Mouse (Mus musculus): ENCODE measurements around the gene Lrp1.

Lrp1 gene

GRCm38 (mm10) chr10:127615591-127615990, 5.4 kb downstream of the Lrp1 start:
- no peak for DNase-seq (ENCODE audit: low read depth, low spot score)

- no peak for DNase-seq (ENCODE audit: low read depth, low spot score)
Observed at GRCm38 (mm10) chr10:127615034-127615374, 5.9 kb downstream of the Lrp1 start.

- no peak for DNase-seq (ENCODE audit: low read depth, low spot score)
Observed at GRCm38 (mm10) chr10:127614236-127615033, 6.5 kb downstream of the Lrp1 start.

- DNase-seq (ENCODE audit: low read depth, low spot score) = no peak
Observed at GRCm38 (mm10) chr10:127612079-127612775, 8.7 kb downstream of the Lrp1 start.

GRCm38 (mm10) chr10:127610066-127610415, 10.9 kb downstream of the Lrp1 start:
- no peak for DNase-seq (ENCODE audit: low read depth, low spot score)

GRCm38 (mm10) chr10:127609415-127610065, 11.4 kb downstream of the Lrp1 start:
- no peak for DNase-seq (ENCODE audit: low read depth, low spot score)

- no peak for DNase-seq (ENCODE audit: low read depth, low spot score)
Observed at GRCm38 (mm10) chr10:127607059-127607458, 13.9 kb downstream of the Lrp1 start.

GRCm38 (mm10) chr10:127605756-127606155, 15.2 kb downstream of the Lrp1 start:
- no peak for DNase-seq (ENCODE audit: low read depth, low spot score)

- DNase-seq (ENCODE audit: low read depth, low spot score) = no peak
Observed at GRCm38 (mm10) chr10:127605251-127605547, 15.7 kb downstream of the Lrp1 start.

- no peak for DNase-seq (ENCODE audit: low read depth, low spot score)
Observed at GRCm38 (mm10) chr10:127604465-127605250, 16.3 kb downstream of the Lrp1 start.

- DNase-seq (ENCODE audit: low read depth, low spot score) = no peak
Observed at GRCm38 (mm10) chr10:127603437-127604371, 17.2 kb downstream of the Lrp1 start.

GRCm38 (mm10) chr10:127602194-127602593, 18.8 kb downstream of the Lrp1 start:
- DNase-seq (ENCODE audit: low read depth, low spot score) = no peak

- DNase-seq (ENCODE audit: low read depth, low spot score) = no peak
Observed at GRCm38 (mm10) chr10:127599779-127600541, 21.0 kb downstream of the Lrp1 start.

- DNase-seq (ENCODE audit: low read depth, low spot score) = no peak
Observed at GRCm38 (mm10) chr10:127599252-127599651, 21.7 kb downstream of the Lrp1 start.

GRCm38 (mm10) chr10:127598607-127599006, 22.3 kb downstream of the Lrp1 start:
- DNase-seq (ENCODE audit: low read depth, low spot score) = no peak

- no peak for DNase-seq (ENCODE audit: low read depth, low spot score)
Observed at GRCm38 (mm10) chr10:127597311-127597901, 23.5 kb downstream of the Lrp1 start.

- DNase-seq (ENCODE audit: low read depth, low spot score) = no peak
Observed at GRCm38 (mm10) chr10:127596321-127596941, 24.5 kb downstream of the Lrp1 start.

- DNase-seq (ENCODE audit: low read depth, low spot score) = no peak
Observed at GRCm38 (mm10) chr10:127594930-127595715, 25.8 kb downstream of the Lrp1 start.

GRCm38 (mm10) chr10:127594405-127594804, 26.5 kb downstream of the Lrp1 start:
- no peak for DNase-seq (ENCODE audit: low read depth, low spot score)
